Mouse (Mus musculus) R1 (cell line): Measurements from ENCODE around the gene Cdc26.

Experiments
- DNase-seq: peaks from one replicate; pipeline ENCODE4 v3.0.0-alpha.2; 2018; ENCODE audit warnings: low read depth, low spot score

Gene Cdc26

DNA sequence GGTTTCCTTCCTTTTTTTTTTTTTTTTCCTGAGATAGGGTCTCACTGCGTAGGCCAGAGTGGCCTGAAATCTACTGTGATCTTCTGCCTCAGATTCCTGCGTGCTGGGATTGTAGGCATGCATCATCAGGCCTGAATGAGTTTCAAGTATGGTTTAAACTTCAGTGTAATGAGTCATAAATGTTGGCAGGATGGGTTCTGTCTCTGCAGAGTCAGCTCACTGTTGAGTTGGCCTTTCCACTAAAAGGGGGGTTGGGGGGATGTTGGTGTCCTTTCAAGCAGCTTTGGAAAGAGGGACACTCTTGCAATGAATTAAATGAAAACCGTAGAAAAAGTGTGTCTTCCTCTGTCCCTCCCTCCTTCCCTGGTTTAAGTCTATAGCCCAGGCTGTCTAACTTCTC, 9.5 kb downstream of the Cdc26 start:
- no peak for DNase-seq

DNA sequence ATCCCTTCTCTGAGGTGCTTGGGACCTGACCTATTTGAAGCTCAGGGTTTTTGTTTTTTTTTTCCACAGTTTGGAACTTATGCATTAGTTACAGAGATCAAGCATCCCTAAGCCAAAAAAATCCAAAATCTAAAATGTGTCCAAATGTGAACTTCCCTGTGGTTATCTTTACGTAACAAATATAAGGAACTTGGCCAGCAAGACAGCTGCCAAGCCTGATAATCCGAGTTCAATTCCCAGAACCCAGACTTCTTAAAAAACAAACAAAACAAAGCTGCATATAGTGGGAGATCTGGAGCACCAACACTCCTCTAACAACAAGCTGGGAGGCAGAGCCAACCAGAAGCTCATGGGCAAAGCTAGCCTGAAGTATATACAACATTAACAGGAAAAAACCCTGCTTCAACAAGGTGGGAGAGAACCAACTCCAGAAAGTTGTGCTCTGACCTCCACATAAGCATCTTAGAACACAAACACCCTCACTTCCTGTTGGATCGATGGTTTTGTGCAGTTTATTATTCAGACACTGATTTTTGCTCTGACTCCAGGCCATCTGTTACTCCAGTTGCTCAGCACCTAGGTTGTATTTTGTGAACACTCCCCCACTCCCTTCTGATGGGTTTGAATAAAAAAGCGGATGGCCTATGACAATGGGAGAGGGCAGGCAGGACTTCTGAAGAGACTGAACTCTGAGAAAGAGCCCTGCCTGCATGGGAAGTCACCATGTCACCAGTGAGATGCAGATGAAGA, 10.7 kb downstream of the Cdc26 start:
- DNase-seq: no peak

GRCm38 (mm10) chr4:62395806-62396205, 12.6 kb downstream of the Cdc26 start:
- DNase-seq: no peak

DNA sequence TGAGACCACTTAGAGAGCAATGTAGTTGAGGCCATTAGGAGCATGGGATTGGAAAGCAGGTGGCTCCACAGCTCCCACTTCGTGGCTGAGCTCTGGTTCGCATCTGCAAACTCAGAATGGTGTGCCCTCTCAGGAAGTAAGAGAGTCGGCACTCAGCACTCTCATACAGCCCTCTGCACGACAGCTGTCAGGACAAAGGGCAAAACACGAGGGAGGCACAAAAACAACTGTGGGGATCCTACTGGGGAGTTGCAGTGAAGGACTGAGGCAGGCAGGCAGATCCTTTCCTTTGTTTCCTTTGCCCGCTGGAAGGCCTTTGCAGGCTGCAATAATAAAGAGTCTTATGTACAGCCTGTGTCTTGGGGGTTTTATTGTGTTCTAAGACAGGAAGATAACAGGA, 15.0 kb downstream of the Cdc26 start:
- DNase-seq: no peak

- no peak for DNase-seq
Observed at GRCm38 (mm10) chr4:62391892-62392291, 16.6 kb downstream of the Cdc26 start.

DNA sequence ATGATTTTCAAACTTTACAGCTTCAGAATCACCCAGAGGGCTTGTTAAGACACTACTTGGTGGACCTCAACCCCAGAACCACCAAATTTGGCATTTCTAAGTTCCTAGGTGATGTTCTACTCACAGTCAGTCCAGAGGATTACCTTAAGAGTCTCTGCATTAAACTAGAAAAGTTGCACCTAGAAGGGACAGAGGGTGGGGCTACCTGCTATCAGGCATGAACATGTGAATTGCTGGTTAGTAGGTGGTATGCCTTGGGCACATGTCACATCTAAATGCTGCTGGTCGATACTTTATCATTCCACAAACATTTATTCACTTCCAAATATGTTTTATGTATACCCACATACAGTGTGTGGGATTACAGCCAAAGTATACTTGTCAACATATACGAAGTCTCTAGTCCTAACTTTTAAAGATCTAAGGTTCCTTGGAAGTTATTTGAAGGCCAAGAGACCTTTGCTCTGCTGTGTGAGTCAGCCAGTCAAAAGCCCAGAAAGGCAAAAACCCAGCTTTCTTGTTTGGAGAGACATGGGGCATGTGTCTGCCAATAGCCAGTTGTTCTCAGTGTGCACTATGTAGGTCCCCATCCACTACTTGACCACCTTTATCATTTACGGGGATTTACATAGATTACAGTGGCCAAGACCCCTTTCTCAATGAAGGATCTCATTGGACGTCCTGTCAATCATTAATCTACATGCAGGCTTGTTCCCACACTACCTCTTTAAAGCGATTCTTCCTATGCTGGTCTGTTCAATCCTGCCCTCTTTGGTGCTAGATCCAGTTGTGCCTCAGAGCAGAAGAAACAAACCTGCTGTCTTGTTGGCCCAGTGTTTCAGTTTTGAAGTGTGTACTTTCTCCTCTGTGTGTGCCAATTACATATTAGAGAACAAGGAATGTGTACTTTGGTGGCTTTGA, 18.6 kb downstream of the Cdc26 start:
- DNase-seq: no peak

DNA sequence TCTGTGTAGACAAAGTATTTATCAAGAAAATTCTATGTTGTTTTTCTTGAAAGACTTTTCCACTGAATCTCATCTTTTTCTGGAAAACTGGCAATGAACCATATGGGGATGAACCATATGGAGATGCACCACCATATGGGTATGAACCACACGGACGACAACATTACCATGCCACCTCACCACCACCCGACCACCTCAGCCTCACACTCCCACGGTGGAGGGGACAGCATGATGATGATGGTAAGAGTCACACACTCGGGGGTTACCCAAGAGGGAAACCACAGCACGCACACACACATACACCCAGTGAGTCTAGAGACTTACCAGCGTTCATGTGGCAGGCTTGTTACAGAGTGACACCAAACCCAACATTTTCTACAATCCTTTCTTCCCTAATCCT, 23.0 kb downstream of the Cdc26 start:
- no peak for DNase-seq

- no peak for DNase-seq
Observed at GRCm38 (mm10) chr4:62384159-62384558, 24.3 kb downstream of the Cdc26 start.

GRCm38 (mm10) chr4:62383752-62384151, 24.7 kb downstream of the Cdc26 start:
- DNase-seq: no peak

- DNase-seq: no peak
Observed at GRCm38 (mm10) chr4:62383207-62383606, 25.2 kb downstream of the Cdc26 start.

DNA sequence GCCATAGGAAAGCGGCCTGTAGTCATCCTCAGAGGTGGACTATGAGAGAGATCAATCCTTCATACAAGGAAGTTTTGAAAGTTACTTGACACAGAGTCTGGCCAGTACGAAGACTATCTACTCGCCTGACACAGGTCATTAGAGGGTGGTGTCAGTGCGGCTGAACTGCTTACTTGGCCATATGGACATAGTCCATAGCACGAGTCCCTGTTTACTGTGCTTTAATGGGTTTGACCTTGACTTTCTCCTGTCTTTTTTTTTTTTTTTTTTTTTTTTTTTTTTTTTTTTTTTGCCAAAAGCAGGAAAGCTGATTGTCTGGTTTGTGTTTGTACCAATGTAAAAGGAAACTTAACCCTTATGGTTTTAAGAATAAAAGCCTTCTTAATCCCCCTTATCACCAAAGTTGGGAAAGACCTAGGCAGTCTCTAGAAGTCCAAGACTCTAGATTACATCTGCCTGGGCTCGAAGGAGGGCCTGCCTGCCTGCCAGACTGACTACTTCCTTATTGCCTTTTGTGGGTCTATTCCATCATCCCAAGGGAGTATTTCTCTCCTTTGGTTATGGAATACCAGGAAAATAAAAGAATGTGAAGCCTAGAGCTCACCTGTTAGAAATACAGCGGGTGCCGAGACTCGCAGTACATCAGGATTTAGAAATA, 28.6 kb downstream of the Cdc26 start:
- DNase-seq: no peak

DNA sequence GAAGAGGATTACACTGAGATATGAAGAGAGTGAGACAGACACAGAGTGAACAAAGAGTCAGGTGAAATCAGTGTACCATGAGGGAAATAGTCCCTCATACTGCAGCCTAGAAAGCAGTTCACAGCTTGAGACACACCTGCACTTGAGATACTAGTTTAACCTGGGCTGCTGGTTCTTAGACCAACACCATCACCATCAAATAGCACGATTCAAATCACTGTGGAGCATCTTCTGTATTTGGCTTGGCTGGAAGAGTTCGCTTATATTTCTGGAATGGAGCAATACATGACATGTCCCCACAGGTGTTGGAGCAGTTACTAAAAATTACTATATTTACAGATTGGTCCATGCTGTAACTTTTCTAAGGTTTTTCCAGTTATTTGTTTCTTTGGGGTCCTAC, 32.3 kb downstream of the Cdc26 start:
- no peak for DNase-seq

GRCm38 (mm10) chr4:62374342-62374741, 34.1 kb downstream of the Cdc26 start:
- DNase-seq: no peak

DNA sequence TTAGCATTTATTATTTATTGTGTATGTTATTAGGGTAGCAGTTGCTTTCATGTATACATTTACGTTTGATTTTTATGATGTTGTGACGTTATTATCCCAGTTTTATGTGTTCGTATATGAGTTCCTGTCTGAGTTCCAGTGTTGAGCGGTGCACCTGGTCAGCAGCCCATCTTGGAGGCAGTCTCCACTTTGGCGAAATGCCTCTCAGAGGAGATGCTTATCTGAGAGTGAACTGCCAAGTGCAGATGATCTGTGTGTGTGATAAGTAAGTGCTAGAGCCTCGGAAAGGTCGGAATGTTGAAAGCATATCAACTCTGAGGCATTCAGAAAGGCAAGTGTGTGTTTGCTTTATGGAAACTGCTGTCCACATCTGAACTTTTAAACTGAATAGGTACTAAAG, 34.8 kb downstream of the Cdc26 start:
- DNase-seq: no peak

- DNase-seq: no peak
Observed at GRCm38 (mm10) chr4:62372818-62373520, 35.5 kb downstream of the Cdc26 start.

- no peak for DNase-seq
Observed at GRCm38 (mm10) chr4:62372410-62372809, 36.0 kb downstream of the Cdc26 start.

- DNase-seq: no peak
Observed at GRCm38 (mm10) chr4:62369091-62369490, 39.4 kb downstream of the Cdc26 start.

DNA sequence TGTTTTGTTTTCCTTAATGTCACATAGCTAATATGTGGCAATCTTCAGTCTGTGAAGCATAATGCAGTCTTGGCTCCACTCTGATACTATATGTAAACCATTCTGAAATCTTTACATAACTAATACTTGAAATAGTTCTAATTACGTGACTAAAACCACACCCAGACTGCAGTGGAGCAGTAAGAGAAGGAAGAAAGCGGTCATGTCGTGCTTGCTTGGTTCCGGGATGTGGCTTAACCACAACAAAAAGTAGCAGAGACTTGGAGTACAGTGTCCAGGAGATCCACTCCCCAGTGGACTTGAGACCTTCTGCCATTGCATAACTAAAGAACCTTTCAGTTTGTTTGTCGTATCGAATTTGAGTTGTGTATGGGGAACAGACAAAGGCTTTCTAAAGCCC, 40.9 kb downstream of the Cdc26 start:
- DNase-seq: no peak

DNA sequence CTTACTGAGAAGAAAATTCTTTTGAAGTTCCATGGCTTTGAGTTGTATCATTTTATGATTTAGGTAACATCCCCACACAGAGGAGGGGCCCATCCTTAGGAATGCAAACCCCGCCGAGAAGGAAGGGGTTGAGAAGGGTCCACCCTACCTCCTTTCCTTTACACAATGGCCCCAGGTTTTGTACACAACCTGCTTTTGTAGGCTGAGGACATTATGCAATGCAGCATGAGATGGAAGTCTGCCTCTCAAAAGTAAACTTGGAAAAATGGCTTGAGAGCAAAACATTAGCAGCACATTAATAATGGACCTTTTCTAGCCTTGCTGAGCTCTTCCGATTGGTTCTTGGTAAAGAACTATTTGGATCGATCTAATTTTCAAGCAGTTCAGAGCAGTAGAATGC, 42.2 kb downstream of the Cdc26 start:
- peak; percentile 33 for DNase-seq

GRCm38 (mm10) chr4:62364299-62364698, 44.1 kb downstream of the Cdc26 start:
- DNase-seq: no peak

- no peak for DNase-seq
Observed at GRCm38 (mm10) chr4:62362437-62362836, 46.0 kb downstream of the Cdc26 start.

DNA sequence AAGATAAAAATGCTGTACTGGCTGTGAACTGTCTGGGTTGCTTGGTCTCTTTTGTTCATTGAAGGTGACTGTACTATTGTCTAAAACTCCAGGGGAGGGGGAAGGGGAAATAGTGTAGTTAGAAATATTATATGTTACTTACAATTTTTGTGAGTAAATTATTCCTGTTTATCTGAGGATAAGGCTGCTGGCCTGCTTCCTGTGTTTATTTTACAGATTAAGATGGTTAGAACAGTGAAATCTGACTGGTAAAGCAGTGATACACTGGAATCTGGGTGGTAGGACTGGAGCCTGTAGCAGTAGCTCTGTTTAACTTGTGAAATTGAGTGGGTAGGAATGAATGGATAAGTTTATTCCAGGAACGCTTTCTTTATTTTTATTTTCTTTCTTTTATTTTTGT, 46.4 kb downstream of the Cdc26 start:
- no peak for DNase-seq
